Mouse (Mus musculus) activated CD4-positive, CD25-positive, alpha-beta regulatory T cell, adult 9 weeks (primary cell): ENCODE results near the gene Gm7697. TPM values are rescaled to one million over a fixed set of nuclear protein-coding genes. Genes with fewer than 3 reads are reported as not detected.

Experiments
- polyA plus RNA-seq: library from polyadenylated mRNA; unstranded; fragments of 100-300 nt; shearing (Covaris generic); gene quantifications from one replicate; pipeline ENCODE4 v1.2.1, GENCODE M21; 2017

Gm7697 gene
- polyA plus RNA-seq = not detected

GRCm38 (mm10) chr8:69522876-69523275 lies at the start of gene Gm7697:
Gene Gm7697, minus strand, starts transcription at chr8:69522976.

GRCm38 (mm10) chr8:69453465-69453864 lies 69.3 kb downstream of the Gm7697 start, which contains the start of gene Gm9495:
Gene Gm9495, minus strand, starts transcription at chr8:69453565.

Other genes starting within 250 kb of the Gm7697 start
- gene Gm9495, start 69.4 kb downstream of the Gm7697 start, polyA plus RNA-seq = not detected
- gene Zfp868, start 102.6 kb upstream of the Gm7697 start, polyA plus RNA-seq = 31.6 TPM
- 0.37 TPM for gene Zfp964, start 131.5 kb upstream of the Gm7697 start, polyA plus RNA-seq
- gene Zfp869, start 187.7 kb upstream of the Gm7697 start, polyA plus RNA-seq = 59.3 TPM
- gene Zfp963, start 227.0 kb upstream of the Gm7697 start, polyA plus RNA-seq = 10.9 TPM